Mouse (Mus musculus): ENCODE measurements at regions not wholly inside any gene's neighbourhood (a gene's known extent, or its start where the extent isn't known, plus 50 kb on each side); places are given as distances from the start of the nearest gene placed in this dataset.

- no peak for TF ChIP-seq CTCF (IDR thresholded peaks at IDR 0.05; ENCODE audit: insufficient read depth, low read length)
- no peak for TF ChIP-seq POLR2A (IDR thresholded peaks at IDR 0.05; ENCODE audit: borderline replicate concordance, extremely low read depth, low read depth, low read length)
Observed at GRCm38 (mm10) chr12:110204246-110204989, 74.5 kb upstream of the Dio3 start.

Measured in lung, adult 2 months (tissue).